Mouse (Mus musculus): ENCODE measurements around the gene Gm36210.
"Not testable (repeated sequence)": the region's sequence is repeated elsewhere in the genome, so short reads cannot be mapped to it uniquely, and the experiment has no call there.

Gene Gm36210

DNA sequence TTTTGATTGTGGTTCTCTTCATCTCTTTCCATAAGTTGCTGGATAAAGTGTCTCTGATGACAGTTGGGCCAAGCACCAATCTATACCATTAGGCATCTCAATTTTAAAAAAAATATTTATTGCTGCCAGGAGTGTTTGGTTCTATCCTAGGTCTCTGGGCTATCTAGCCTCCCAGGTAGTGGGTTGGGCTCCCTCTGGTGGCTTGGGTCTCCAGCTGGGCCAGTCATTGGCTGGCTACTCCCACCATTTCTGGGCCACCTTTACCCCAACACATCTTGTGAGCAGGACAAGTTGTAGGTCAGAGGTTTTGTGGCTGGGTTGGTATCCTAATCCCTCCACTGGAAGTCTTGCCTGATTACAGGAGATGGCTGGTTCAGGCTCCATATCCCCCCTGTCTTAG is 28.1 kb downstream of the Gm36210 start:
- DNase-seq, result peak; percentile 54

DNA sequence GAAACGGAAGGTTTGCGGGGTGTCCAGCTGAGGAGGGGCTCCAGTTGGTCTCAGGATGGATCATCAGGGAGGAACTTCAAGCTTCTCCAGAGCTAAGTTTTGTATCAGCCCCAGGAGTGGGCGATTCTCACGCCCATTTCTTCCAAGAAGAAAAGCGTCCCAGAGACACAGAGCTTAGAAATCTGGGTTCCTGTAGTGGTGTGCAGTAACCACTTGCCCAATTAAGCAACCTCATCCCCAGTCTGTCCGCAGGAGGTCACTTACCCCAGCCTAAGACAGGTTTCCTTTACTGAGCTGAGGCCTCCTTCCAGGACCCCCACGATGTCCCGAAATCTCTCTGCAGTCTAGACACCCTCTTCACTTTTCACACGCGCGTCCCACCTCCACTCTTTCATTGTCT is 29.1 kb downstream of the Gm36210 start:
- peak; percentile 7 for DNase-seq

DNA sequence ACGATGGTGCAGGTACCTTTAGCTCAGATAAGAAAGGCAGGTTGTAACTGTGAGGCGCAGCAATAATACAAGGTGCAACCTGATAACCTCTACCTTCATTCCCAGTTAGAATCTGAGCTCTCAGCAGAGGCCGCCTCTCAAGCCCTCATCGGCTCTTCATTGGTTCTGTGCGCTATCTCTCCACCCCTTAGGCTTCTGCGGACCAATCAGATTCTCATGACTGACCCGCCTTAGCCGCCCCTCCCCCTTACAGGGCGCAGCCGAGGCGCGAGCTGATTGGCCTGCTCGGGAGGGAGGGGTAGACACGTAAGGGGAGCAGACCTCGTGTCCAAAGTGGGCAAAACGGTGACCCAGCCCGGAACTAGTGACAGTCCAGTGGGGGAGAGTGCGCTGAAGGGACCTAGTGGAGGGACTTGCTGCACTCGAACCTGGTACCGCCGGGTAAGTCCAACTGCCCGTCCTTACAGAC is 29.5 kb downstream of the Gm36210 start, which contains the start of gene Isoc2a:
Isoc2a (plus strand) TSS at position 401 of the 469 bp plus-strand sequence.
- peak; percentile 96 for DNase-seq

DNA sequence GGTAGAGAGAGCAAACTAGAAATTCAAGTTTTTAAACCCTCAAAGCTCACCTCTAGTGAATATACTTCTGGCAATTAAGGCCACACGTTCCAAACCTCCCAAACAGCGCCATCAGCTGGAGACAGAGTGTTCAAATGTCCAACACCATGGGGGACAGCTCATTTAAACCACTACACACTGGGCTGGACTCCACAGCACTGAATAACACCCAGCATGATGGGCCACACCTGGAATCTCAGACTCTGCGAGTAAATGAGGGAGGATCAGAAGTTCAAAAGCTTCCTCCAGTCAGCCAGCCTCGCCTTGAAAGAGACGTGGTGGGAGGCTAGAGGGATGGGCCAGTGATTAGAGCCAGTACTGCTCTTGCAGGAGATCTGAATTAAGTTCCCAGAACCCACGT is 36.2 kb downstream of the Gm36210 start, which contains the start of gene Isoc2b:
Isoc2b (minus strand) TSS at position 126 of the 400 bp plus-strand sequence.
- DNase-seq, result no peak

DNA sequence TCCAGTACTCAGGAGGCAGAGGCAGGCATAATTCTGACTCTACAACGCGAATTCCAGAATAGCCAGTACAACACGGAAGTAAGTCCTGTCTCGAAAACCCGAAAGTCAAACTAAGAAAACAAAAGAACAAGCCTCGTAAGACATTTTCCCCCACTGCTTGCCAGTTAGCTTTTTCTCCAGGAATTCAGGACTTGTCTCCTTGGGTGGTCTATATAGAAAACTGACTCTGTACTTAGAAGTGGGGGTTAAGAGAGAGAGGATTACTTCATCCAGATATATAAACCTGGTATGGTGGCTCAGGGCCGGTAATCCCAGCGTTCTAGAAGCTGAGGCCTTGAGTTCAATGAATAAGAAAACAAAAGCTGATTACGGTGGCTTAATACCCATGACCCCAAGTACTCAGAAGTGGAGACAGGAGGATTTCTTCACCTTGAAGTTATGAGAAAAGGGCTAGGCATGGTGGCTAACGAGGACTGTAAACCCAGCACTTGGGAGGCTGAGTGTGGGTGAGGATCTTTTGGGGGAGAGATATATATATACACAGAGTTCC is 39.6 kb downstream of the Gm36210 start:
- no peak for DNase-seq

DNA sequence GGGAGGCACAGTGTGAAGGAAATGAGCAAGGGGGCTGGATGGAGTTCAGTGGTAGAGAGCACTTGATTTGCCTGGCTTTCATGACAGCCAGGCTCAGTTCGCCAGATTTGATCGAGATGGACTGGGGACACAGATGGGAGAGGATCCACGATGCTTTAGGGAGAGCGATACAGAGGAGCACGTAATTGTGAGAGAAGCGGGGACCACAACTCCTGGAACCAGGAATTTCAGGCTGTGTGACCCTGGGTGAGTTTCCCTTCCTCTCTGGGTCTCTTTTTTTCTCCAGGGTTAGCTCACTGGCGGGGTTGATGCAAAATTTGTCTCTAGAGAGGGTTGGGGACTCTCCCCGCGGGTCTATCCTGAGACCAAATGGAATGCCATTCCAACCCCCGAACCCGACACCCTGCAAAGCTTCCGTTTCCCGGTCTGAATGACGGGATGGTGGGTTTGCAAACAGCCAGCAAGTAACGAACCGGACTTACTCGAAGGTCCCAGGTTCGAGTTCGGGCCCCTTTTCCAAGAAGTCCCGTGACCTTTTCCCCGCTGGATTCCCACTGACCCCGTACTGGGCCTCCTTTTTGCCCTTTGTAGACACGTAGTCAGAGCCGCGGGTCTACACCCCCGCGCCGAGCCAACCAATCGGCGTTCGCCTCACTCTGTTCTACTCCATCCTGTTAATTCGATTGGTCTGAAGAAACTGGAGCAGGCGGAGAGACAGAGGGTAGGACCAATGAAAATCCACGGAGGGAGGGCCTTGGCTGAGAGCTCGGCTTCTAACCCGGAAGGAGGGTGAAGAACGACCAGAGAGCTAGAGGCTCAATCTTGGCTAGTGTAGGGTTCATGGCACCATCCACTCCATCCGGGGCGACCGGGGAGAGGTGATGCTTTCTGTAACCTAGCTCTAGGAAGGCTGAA is 40.5 kb downstream of the Gm36210 start:
- peak; percentile 98 for DNase-seq

DNA sequence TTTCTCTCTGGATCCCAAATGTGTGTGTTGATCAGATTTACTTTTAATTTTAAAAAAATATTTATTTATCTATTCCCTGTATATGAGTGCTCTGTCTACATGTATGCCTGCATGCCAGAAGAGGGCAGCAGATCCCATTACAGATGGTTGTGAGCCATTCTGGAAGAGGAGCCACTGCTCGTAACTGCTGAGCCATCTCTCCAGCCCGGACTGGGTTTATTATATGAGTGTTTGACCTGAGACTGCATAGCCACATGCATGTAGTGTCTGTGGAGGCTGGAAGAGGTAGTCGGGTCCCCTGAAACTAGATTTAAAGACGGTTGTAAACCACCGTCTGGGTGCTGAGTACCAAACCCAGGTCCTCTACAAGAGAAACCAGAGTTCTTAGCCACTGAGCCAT is 41.2 kb downstream of the Gm36210 start:
- DNase-seq, result peak; percentile 73

DNA sequence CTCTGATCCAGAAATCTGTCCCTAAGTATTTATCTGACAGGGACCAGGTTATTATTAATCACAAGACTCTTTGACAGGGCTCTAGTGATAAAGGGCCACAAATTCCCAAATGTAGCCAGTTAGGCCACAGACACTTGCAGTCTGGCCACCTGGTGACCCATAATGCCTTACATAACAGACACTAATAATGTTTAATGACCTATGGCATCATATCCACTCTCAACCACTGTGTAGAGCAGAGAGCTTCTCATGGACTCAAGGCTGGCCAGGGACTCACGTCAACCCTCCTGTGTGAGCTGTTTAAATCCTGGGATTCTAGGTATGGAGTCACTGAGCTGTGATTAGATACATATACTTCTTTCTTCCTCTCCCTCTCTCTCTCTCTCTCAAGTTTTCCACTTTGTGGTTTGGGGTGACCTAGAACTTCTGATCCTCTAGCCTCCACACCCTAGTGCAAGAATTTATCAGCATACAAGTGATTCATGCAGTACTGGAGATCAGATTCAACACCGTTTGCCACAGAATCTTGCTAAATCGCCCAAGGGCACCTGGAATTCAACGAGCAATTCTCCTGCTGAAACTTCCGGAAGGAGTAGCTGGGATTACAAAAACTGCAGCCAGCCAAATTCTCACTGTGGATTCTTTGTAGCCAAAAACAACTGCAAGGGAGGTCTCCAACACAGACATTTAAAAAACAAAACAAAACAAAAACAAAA is 42.0 kb downstream of the Gm36210 start:
- DNase-seq, result no peak

DNA sequence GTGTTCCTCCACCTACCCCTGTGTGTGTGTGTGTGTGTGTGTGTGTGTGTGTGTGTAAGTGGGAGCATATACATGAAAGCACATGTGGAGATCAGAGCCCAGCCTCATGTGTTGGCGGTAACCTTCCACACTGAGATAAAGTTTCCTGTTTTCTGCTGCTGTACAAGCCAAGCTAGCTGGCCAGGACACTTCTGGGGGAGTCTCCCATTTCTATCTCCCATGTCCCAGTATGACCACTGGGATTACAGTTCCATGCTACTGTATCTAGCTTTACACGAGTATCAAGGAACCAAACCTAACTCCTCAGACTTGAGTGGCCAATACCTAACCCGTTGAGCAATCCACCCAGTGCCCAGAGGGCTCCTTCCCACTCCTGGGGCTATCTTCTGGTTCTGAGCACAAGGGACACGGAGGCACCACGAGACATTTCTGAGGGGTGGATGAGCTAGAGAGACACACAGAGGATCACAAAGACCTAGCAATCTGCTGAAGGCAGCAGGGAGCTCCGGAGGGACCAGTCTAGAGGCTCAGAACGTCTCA is 42.7 kb downstream of the Gm36210 start:
- DNase-seq, result no peak

DNA sequence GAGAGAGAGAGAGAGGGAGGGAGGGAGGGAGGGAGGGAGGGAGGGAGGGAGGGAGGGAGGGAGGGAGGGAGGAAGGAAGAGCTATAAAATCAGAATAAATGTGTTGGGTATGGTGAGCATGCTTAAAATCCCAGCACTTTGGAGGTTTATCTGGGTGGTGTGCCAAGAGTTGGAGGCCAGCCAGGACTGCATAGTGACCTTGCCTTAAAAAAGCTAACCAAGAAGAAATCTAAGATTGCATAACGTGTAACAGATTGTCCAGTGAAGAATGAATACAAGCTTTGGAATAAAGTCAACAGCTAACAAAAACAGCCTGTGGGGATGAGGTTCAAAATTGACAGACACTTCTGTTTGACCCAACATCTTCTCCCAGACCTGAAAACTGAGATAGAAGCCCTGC is 43.3 kb downstream of the Gm36210 start:
- DNase-seq, result peak; percentile 91

DNA sequence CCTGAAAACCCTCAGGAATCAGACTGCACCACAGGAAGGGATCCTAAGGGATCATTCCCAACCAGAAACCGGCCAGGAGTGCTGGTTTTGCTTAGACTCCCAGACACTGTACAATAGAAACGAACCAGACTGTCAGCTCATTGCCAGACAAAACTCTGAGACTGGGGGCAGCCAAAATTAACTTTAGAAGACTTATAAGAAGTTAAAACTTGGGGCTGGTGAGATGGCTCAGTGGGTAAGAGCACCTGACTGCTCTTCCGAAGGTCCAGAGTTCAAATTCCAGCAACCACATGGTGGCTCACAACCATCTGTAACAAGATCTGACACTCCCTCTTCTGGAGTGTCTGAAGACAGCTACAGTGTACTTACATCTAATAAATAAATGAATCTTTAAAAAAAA is 45.4 kb downstream of the Gm36210 start:
- not testable (repeated sequence) for DNase-seq

DNA sequence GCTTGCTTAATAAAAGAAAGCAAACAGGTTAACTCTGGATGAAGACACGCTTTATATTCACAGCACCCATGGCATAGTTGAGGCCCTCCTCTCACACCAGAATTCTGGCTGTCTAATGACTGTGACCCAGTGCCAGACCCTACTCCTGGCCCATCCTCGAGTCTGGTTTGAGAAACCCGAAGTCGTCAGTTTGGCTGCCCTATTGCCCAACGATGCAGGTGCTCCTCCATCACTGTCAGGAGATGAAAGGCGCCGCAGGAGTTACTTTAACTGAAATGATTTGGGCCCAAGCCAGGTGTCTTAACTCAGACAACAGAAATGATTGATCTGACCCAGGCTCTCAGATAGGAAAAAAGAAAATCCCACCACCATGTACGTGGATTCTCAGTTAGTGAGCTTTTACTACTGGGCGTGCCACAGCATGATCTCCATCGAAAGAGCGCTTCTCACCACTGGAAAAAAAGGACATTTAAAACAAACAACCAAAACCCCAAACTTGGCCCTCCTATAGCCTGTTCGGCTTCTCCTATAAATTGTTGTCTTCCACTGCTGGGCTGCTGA is 46.8 kb downstream of the Gm36210 start:
- DNase-seq, result no peak

DNA sequence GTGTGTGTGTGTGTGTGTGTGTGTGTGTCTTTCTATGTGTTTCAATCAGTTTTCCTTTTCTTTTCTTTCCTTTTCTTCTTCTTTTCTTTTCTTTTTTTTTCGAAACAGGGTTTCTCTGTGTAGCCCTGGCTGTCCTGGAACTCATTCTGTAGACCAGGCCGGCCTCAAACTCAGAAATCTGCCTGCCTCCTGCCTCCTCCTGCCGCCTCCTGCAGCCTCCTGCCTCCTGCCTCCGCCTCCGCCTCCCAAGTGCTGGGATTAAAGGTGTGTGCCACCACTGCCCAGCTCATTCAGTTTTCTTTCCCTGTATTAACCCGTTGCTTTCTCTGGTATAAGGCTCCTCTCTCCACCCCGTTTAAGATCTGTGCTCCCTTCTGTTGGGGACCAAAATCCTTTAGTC is 49.0 kb downstream of the Gm36210 start:
- DNase-seq, result no peak

DNA sequence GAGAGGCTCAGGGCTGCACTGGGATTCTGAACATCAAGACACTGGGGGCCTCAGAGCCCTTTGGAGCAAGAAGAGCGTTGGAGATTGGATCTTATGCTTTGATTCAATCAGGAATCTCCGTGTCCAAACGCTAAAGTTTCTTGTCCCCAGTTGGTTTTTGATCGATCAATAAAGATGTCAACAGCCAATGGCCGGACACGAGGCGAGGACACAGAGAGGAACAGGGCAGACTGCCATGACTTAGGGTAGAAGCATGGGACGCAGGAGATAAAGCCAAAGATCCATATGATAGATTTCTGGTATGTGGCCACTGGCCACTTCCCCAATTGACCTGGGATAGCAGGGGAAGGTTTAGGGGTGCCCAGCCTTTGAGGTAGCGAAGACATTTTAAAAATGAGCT is 49.8 kb downstream of the Gm36210 start:
- no peak for DNase-seq

DNA sequence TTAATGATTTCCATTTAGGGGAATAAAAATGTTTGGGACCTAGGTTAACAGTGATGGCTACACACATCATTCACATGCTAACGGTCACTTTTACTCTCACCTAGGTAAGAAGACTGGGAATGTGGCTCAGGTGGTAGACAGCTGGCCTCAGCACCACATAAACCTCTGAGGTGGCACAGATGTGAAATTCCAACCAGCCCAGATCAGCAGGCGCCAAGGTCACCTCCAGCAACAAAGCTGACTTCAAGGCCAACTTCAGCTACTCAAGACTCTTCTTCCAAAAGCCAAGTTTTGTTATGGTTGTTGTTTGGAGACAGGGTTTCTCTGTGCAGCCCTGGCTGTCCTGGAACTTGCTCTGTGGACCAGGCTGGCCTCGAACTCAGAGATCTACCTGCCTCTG is 52.7 kb downstream of the Gm36210 start:
- DNase-seq, result no peak

DNA sequence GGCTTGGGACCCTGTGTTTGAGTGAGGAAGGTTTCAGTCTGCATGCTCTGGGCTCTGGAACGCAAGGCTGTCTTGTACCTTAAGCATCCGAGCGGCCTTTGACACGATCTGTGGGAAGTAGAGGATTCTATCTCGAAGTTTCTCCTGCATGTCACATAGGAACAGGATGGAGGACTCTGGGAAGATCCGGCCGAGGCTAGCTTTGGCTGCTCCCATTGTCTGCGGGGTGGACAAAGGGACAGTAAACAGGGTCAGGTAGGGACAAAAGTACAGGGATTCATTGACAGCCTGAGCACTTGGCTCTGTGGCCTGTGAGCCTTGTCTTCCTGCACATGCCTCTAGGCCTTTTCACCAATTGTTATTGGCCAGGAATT is 55.0 kb downstream of the Gm36210 start:
- no peak for DNase-seq

DNA sequence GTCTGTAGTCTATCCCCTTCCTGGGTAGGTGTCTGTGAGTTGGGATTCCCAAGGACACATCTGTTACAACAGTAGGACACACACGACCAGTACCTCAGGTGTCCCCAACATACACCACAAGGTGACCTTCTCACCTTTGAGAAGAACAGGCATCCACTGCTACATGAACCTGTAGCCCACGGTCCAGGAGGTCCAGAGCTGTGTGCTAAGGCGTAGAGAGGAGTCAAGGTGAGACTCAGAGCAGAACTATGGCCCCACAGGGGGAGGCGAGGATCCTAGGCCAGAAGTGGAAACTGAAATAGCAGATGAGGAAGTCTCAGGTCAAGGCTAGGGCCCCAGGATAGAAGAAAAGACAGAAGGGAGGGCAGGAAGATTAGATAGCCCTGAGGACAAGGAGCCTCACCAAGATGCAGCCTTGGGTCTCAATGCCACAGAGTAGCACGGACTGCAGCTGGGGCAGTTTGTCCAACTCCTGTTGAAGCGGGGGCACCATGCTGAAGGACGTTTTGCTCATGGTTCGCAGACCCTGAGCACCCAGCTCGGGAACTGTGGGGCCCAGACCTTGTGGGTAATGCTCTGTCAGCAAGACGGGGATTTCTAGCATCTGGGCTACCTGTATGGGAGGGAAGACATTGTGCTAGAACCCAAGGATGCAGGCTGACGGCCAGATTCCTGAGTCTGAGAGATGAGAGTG is 55.5 kb downstream of the Gm36210 start:
- no peak for DNase-seq

DNA sequence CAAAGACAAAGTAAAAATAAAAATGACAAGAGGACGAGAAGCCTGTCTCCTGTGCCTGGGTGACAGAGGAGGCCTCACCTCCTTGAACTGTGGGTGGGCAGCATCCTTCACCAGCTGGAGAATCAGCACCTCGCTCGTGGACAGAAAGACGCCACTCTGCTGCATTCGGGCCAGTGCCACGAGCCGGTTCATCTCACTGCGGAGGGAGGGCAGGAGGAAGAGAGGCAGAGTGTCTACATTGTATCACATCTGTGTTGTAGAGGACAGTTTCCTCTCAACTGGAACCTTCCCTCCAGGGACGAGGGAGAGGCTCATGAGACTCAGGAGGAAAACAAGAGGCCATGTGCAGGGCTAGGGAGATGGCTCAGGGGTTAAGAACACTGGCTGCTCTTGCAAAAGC is 56.9 kb downstream of the Gm36210 start:
- DNase-seq, result no peak
